Mouse (Mus musculus): ENCODE measurements around the gene 1520401A03Rik.

- TF ChIP-seq CTCF (IDR thresholded peaks at IDR 0.05; ENCODE audit: low read depth, low read length) = no peak
- TF ChIP-seq POLR2AphosphoS5 (IDR thresholded peaks at IDR 0.05; ENCODE audit: insufficient replicate concordance, low read depth, low read length) = no peak
These were observed 48.3 kb upstream of the 1520401A03Rik start for GRCm38 (mm10) chr17:23770896-23771283.

All from G1E (cell line).